Mouse (Mus musculus): ENCODE measurements around the gene Ilvbl. TPM values are rescaled to one million over a fixed set of nuclear protein-coding genes. Genes with fewer than 3 reads are reported as not detected.
"Not testable (repeated sequence)": the region's sequence is repeated elsewhere in the genome, so short reads cannot be mapped to it uniquely, and the experiment has no call there.

The Ilvbl gene
- polyA plus RNA-seq, 1 experiment from 2014 or later: 40.7 TPM

GRCm38 (mm10) chr10:78592856-78593379, 18.8 kb downstream of the Ilvbl start:
- WGBS: 81% methylated on average over 4 of the region's 4 CpGs
- no peak for DNase-seq (ENCODE audit: low spot score)

GRCm38 (mm10) chr10:78593736-78594135, 19.6 kb downstream of the Ilvbl start:
- Histone ChIP-seq H3K36me3 (replicated peaks) (peaks cover 14% of the 10 kb centered on the region), H3K27me3 (replicated peaks; ENCODE audit: low read depth, poor library complexity, severe bottlenecking) (no peaks in the 10 kb centered on the region), H3K4me1 (peaks cover 23% of the 10 kb centered on the region), H3K9me3 (no peaks in the 10 kb centered on the region), H3K4me3 (no peak overlapping the region), H3K27ac (replicated peaks) (no peak overlapping the region)
- WGBS: 90% methylated on average over 5 of the region's 5 CpGs
- no peak for DNase-seq (ENCODE audit: low spot score)

More at GRCm38 (mm10) chr10:78592856-78593379, 18.8 kb downstream of the Ilvbl start:
- H3K36me3 ChIP-seq (replicated peaks): peaks cover 22% of the 10 kb centered on the region
- H3K9me3 ChIP-seq: no peaks in the 10 kb centered on the region
- no peaks in the 10 kb centered on the region for H3K27me3 ChIP-seq (replicated peaks; ENCODE audit: low read depth, poor library complexity, severe bottlenecking)
- H3K4me1 ChIP-seq: peaks cover 23% of the 10 kb centered on the region
- H3K4me3 ChIP-seq: no peak overlapping the region
- no peak overlapping the region for H3K27ac ChIP-seq (replicated peaks)

GRCm38 (mm10) chr10:78594157-78594556, 20.0 kb downstream of the Ilvbl start:
- Histone ChIP-seq H3K4me1 (peaks cover 23% of the 10 kb centered on the region), H3K4me3 (no peak overlapping the region), H3K9me3 (no peaks in the 10 kb centered on the region), H3K36me3 (replicated peaks) (peaks cover 10% of the 10 kb centered on the region), H3K27ac (replicated peaks) (no peak overlapping the region), H3K27me3 (replicated peaks; ENCODE audit: low read depth, poor library complexity, severe bottlenecking) (no peaks in the 10 kb centered on the region)
- WGBS: 75% methylated on average over 6 of the region's 6 CpGs
- no peak for DNase-seq (ENCODE audit: low spot score)

GRCm38 (mm10) chr10:78594566-78594965, 20.4 kb downstream of the Ilvbl start:
- DNase-seq (ENCODE audit: low spot score): no peak
- Histone ChIP-seq H3K4me1 (peaks cover 23% of the 10 kb centered on the region), H3K27ac (replicated peaks) (no peak overlapping the region), H3K9me3 (no peaks in the 10 kb centered on the region), H3K36me3 (replicated peaks) (peaks cover 6% of the 10 kb centered on the region), H3K27me3 (replicated peaks; ENCODE audit: low read depth, poor library complexity, severe bottlenecking) (no peaks in the 10 kb centered on the region), H3K4me3 (no peak overlapping the region)

- H3K4me1 ChIP-seq: no peaks in the 10 kb centered on the region
- no peak overlapping the region for H3K27ac ChIP-seq (replicated peaks)
- 88% methylated on average over 5 of the region's 5 CpGs for WGBS
Measured at GRCm38 (mm10) chr10:78599865-78600264, 25.7 kb downstream of the Ilvbl start.

GRCm38 (mm10) chr10:78605080-78605479, 30.9 kb downstream of the Ilvbl start:
- DNase-seq (ENCODE audit: low spot score): peak; percentile 25
- no peaks in the 10 kb centered on the region for H3K27me3 ChIP-seq (replicated peaks; ENCODE audit: low read depth, poor library complexity, severe bottlenecking)
- WGBS: 53% methylated on average over 3 of the region's 3 CpGs
- H3K27ac ChIP-seq (replicated peaks): no peak overlapping the region
- no peaks in the 10 kb centered on the region for H3K36me3 ChIP-seq (replicated peaks)
- H3K9me3 ChIP-seq: no peaks in the 10 kb centered on the region
- H3K4me1 ChIP-seq: no peaks in the 10 kb centered on the region
- no peak overlapping the region for H3K4me3 ChIP-seq

More at GRCm38 (mm10) chr10:78599865-78600264, 25.7 kb downstream of the Ilvbl start:
- DNase-seq (ENCODE audit: low spot score): no peak
- no peak overlapping the region for H3K4me3 ChIP-seq
- no peaks in the 10 kb centered on the region for H3K27me3 ChIP-seq (replicated peaks; ENCODE audit: low read depth, poor library complexity, severe bottlenecking)
- no peaks in the 10 kb centered on the region for H3K36me3 ChIP-seq (replicated peaks)
- no peaks in the 10 kb centered on the region for H3K9me3 ChIP-seq

GRCm38 (mm10) chr10:78607602-78608001, 33.5 kb downstream of the Ilvbl start:
- no peak for DNase-seq (ENCODE audit: low spot score)
- Histone ChIP-seq H3K27me3 (replicated peaks; ENCODE audit: low read depth, poor library complexity, severe bottlenecking) (no peaks in the 10 kb centered on the region), H3K27ac (replicated peaks) (no peak overlapping the region), H3K9me3 (no peaks in the 10 kb centered on the region), H3K36me3 (replicated peaks) (no peaks in the 10 kb centered on the region), H3K4me3 (no peak overlapping the region), H3K4me1 (no peaks in the 10 kb centered on the region)
- WGBS: 67% methylated on average over 3 of the region's 3 CpGs

- H3K27ac ChIP-seq (replicated peaks): no peak within 1 kb of the TSS
- no peaks in the 10 kb centered on the region for H3K36me3 ChIP-seq (replicated peaks)
- H3K9me3 ChIP-seq: no peaks in the 10 kb centered on the region
- WGBS: 87% methylated on average over 1 of the region's 1 CpGs
- no peak within 1 kb of the TSS for H3K4me3 ChIP-seq
- no peaks in the 10 kb centered on the region for H3K27me3 ChIP-seq (replicated peaks; ENCODE audit: low read depth, poor library complexity, severe bottlenecking)
- DNase-seq (ENCODE audit: low spot score): no peak
- no peaks in the 10 kb centered on the region for H3K4me1 ChIP-seq
Measured at GRCm38 (mm10) chr10:78617974-78618373, 43.8 kb downstream of the Ilvbl start, which contains the start of gene Olfr1357. Olfr1357 (minus strand) TSS chr10:78618074.

- not testable (repeated sequence) for H3K4me1 ChIP-seq; H3K9me3 ChIP-seq; DNase-seq (ENCODE audit: low spot score); H3K4me3 ChIP-seq; H3K27me3 ChIP-seq (replicated peaks; ENCODE audit: low read depth, poor library complexity, severe bottlenecking); H3K27ac ChIP-seq (replicated peaks); H3K36me3 ChIP-seq (replicated peaks)
- 84% methylated on average over 3 of the region's 3 CpGs for WGBS
Measured at GRCm38 (mm10) chr10:78623143-78623542, 49.0 kb downstream of the Ilvbl start.

- Histone ChIP-seq H3K4me1 (no peaks in the 10 kb centered on the region), H3K9me3 (no peaks in the 10 kb centered on the region), H3K27me3 (replicated peaks; ENCODE audit: low read depth, poor library complexity, severe bottlenecking) (no peaks in the 10 kb centered on the region), H3K36me3 (replicated peaks) (no peaks in the 10 kb centered on the region), H3K27ac (replicated peaks) (no peak overlapping the region), H3K4me3 (no peak overlapping the region)
- DNase-seq (ENCODE audit: low spot score): no peak
- 79% methylated on average over 4 of the region's 4 CpGs for WGBS
Measured at GRCm38 (mm10) chr10:78630194-78630593, 56.0 kb downstream of the Ilvbl start.

- Histone ChIP-seq H3K4me3 (no peak overlapping the region), H3K36me3 (replicated peaks) (no peaks in the 10 kb centered on the region), H3K27me3 (replicated peaks; ENCODE audit: low read depth, poor library complexity, severe bottlenecking) (no peaks in the 10 kb centered on the region), H3K27ac (replicated peaks) (no peak overlapping the region), H3K9me3 (no peaks in the 10 kb centered on the region), H3K4me1 (no peaks in the 10 kb centered on the region)
- 17% methylated on average over 6 of the region's 6 CpGs for WGBS
- DNase-seq (ENCODE audit: low spot score): peak; percentile 59
Measured at GRCm38 (mm10) chr10:78632311-78632710, 58.2 kb downstream of the Ilvbl start.
